In the genomic region with DNA sequence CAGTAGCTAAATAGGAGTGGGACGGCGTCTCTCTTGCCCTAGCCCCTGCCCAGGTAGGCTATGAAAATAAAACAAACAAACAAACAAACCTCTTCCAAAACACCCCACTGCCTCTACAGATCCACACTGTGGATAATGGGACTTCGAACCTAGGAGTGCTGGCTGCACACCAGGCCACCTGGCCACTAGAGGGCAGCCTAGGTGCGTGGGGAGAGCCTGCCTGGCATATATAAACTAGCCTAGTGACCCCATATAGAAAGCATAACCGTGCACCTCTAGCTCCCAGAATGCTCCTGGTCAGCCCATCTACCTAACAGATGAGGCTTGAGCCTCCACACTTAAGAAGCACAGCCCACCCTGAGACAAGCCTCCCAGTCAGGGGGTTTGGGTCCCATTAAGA, we compare ENCODE assay signal across 9 mouse cellular contexts. TPM values are rescaled to one million over a fixed set of nuclear protein-coding genes. Genes with fewer than 3 reads are reported as not detected.
DNase-seq lines count a peak whose midpoint lies in the region; ATAC-seq and TF ChIP-seq lines count a peak whose summit lies in the region.
"Had no signal": no experiment of that assay in that cellular context is flagged by ENCODE, and none has a peak within 500 bp of the region (broad histone marks: within the 10 kb centered on the region; RNA-seq: fewer than 3 reads in every experiment).

No protein-coding gene starts in this region.

- H3K9me3 ChIP-seq in embryonic facial prominence, embryonic 11.5 days (replicated peaks; ENCODE audit: control insufficient read depth, low read length), result no peaks in the 10 kb centered on the region
- H3K9me3 ChIP-seq in heart, embryonic 13.5 days, result no peaks in the 10 kb centered on the region
- no peaks in the 10 kb centered on the region for H3K9me3 ChIP-seq in kidney, embryonic 15.5 days (replicated peaks)

- H3K79me2 ChIP-seq in C2C12 (ENCODE audit: control insufficient read depth, insufficient read depth), result no peaks in the 10 kb centered on the region

- H3K79me3 ChIP-seq in C2C12 (ENCODE audit: low read depth), result no peaks in the 10 kb centered on the region

- DNase-seq in adrenal gland, adult 2 months, result peak; percentile 65
- peak; percentile 72 for DNase-seq in embryonic facial prominence, embryonic 11.5 days (ENCODE audit: low spot score)
- DNase-seq in lung, postnatal 14 days, result peak; percentile 82
- DNase-seq in skeletal muscle tissue, adult 2 months (ENCODE audit: low read depth, low spot score), result peak; percentile 49
- DNase-seq in yolk sac, embryonic 10.5 days (ENCODE audit: low spot score), result peak; percentile 53

- H3K27ac ChIP-seq in embryonic facial prominence, embryonic 11.5 days (replicated peaks; ENCODE audit: low read depth, low read length), result peak overlapping the region; percentile 56
- peak overlapping the region; percentile 94 for H3K27ac ChIP-seq in heart, embryonic 13.5 days (replicated peaks)
- peak overlapping the region; percentile 80 for H3K27ac ChIP-seq in kidney, embryonic 15.5 days

- no peak overlapping the region for H3K4me2 ChIP-seq in embryonic facial prominence, embryonic 11.5 days (ENCODE audit: low read depth, low read length)
- H3K4me2 ChIP-seq in heart, embryonic 13.5 days, result no peak overlapping the region
- no peak overlapping the region for H3K4me2 ChIP-seq in kidney, embryonic 15.5 days

- peak; percentile 85 for TF ChIP-seq CTCF in C2C12 (IDR thresholded peaks at IDR 0.05; ENCODE audit: control insufficient read depth, insufficient read depth, insufficient read length)

- no peak overlapping the region for H3K4me3 ChIP-seq in C2C12 (ENCODE audit: insufficient read depth, poor library complexity, severe bottlenecking)
- H3K4me3 ChIP-seq in embryonic facial prominence, embryonic 11.5 days (ENCODE audit: low read depth, low read length), result no peak overlapping the region
- no peak overlapping the region for H3K4me3 ChIP-seq in heart, embryonic 13.5 days
- no peak overlapping the region for H3K4me3 ChIP-seq in kidney, embryonic 15.5 days (replicated peaks)

- ATAC-seq in embryonic facial prominence, embryonic 11.5 days (replicated peaks; ENCODE audit: insufficient number of reproducible peaks, low FRiP score, low TSS enrichment, low read depth), result 0 out of 2 replicates have a peak, but pooled peaks have one; percentile 21
- ATAC-seq in heart, embryonic 13.5 days (ENCODE audit: extremely low read depth, insufficient number of reproducible peaks, low FRiP score, low TSS enrichment), result peak; percentile 14; the same call in 1 of the 2 replicates
- 0 out of 2 replicates have a peak, but pooled peaks have one; percentile 19 for ATAC-seq in kidney, embryonic 15.5 days (replicated peaks; ENCODE audit: low FRiP score)

- H3K36me3 ChIP-seq in C2C12 (ENCODE audit: control insufficient read depth, insufficient read depth), result no peaks in the 10 kb centered on the region
- no peaks in the 10 kb centered on the region for H3K36me3 ChIP-seq in embryonic facial prominence, embryonic 11.5 days (replicated peaks; ENCODE audit: control insufficient read depth, insufficient read depth, low read depth, low read length)
- no peaks in the 10 kb centered on the region for H3K36me3 ChIP-seq in heart, embryonic 13.5 days
- no peaks in the 10 kb centered on the region for H3K36me3 ChIP-seq in kidney, embryonic 15.5 days

- no peak overlapping the region for H3K9ac ChIP-seq in embryonic facial prominence, embryonic 11.5 days (replicated peaks; ENCODE audit: low read length)
- H3K9ac ChIP-seq in heart, embryonic 13.5 days, result peak overlapping the region; percentile 71
- 0 out of 2 replicates have a peak overlapping the region, but pooled peaks have one; percentile 14 for H3K9ac ChIP-seq in kidney, embryonic 15.5 days

- peaks cover 6% of the 10 kb centered on the region for H3K27me3 ChIP-seq in C2C12 (ENCODE audit: control insufficient read depth, insufficient read depth, insufficient read length)
- H3K27me3 ChIP-seq in embryonic facial prominence, embryonic 11.5 days (ENCODE audit: control insufficient read depth, insufficient read depth, low read length), result no peaks in the 10 kb centered on the region
- no peaks in the 10 kb centered on the region for H3K27me3 ChIP-seq in heart, embryonic 13.5 days (replicated peaks)
- no peaks in the 10 kb centered on the region for H3K27me3 ChIP-seq in kidney, embryonic 15.5 days

- 47% methylated on average over 5 of the region's 5 CpGs for WGBS in embryonic facial prominence, embryonic 11.5 days
- WGBS in heart, embryonic 13.5 days, result 40% methylated on average over 5 of the region's 5 CpGs
- WGBS in kidney, embryonic 15.5 days, result 42% methylated on average over 5 of the region's 5 CpGs

- H3ac ChIP-seq in C2C12 (ENCODE audit: control insufficient read depth, insufficient read length, low read depth), result no peak overlapping the region

- H3K4me1 ChIP-seq in embryonic facial prominence, embryonic 11.5 days (ENCODE audit: control insufficient read depth, insufficient read depth, low read length), result no peaks in the 10 kb centered on the region
- peaks cover 42% of the 10 kb centered on the region for H3K4me1 ChIP-seq in heart, embryonic 13.5 days
- peaks cover 27% of the 10 kb centered on the region for H3K4me1 ChIP-seq in kidney, embryonic 15.5 days

TF ChIP-seq in C2C12, 6 proteins besides CTCF, POLR2A, EP300 and RAD21:
- no peak for TF ChIP-seq FOSL1 (IDR thresholded peaks at IDR 0.05; ENCODE audit: insufficient read depth, low read length, poor library complexity, severe bottlenecking)
- TF ChIP-seq MYOD1 (IDR thresholded peaks at IDR 0.05; ENCODE audit: control insufficient read depth, insufficient read length, low read depth), result no peak
- no peak for TF ChIP-seq MYOG (IDR thresholded peaks at IDR 0.05; ENCODE audit: control insufficient read depth, extremely low read depth, insufficient read length)
- TF ChIP-seq CEBPB (IDR thresholded peaks at IDR 0.05; ENCODE audit: low read depth), result no peak
- TF ChIP-seq MAX (IDR thresholded peaks at IDR 0.05), result no peak
- TF ChIP-seq USF1 (IDR thresholded peaks at IDR 0.05; ENCODE audit: low read depth), result no peak
TF ChIP-seq in C2C12: peak in this region for 0.

RNA-seq across cellular contexts. Expression of gene Noxa1, which starts 32.3 kb away (rescaled TPM):
- not detected for polyA plus RNA-seq in C2C12 (2012; fragmentation: generic; extraction: Trizol)
- total RNA-seq in adrenal gland, adult 2 months (2021), result not detected
- polyA plus RNA-seq in adrenal gland, adult 2 months (2012; rRNA removed), result not detected in 2 replicates
- polyA plus RNA-seq in embryonic facial prominence, embryonic 11.5 days (2014; fragmentation: Nextera tagmentation; extraction: Ambion mirVana), result 0.13 TPM in 1 of 2 replicates, not detected in the other
- 0.09 TPM in 1 of 2 replicates, not detected in the other for polyA plus RNA-seq in heart, embryonic 13.5 days (2015; fragmentation: Nextera tagmentation; extraction: Ambion mirVana)
- 0.77 and 1.1 TPM in 2 replicates for polyA plus RNA-seq in kidney, embryonic 15.5 days (2015; fragmentation: Nextera tagmentation; extraction: Ambion mirVana)
- polyA plus RNA-seq: frontal cortex, adult 2 months had no signal

RNA-seq across cellular contexts. Expression of gene Entpd8, which starts 47.1 kb away (rescaled TPM):
- not detected for polyA plus RNA-seq in C2C12 (2012; fragmentation: generic; extraction: Trizol)
- total RNA-seq in adrenal gland, adult 2 months (2021), result under 1 TPM in 1 of 2 experiments, not detected in 1; 0.40 TPM
- polyA plus RNA-seq in adrenal gland, adult 2 months (2012; rRNA removed), result 0.08 and 0.11 TPM in 2 replicates
- polyA plus RNA-seq in embryonic facial prominence, embryonic 11.5 days (2014; fragmentation: Nextera tagmentation; extraction: Ambion mirVana), result not detected in 2 replicates
- not detected in 2 replicates for polyA plus RNA-seq in heart, embryonic 13.5 days (2015; fragmentation: Nextera tagmentation; extraction: Ambion mirVana)
- polyA plus RNA-seq in kidney, embryonic 15.5 days (2015; fragmentation: Nextera tagmentation; extraction: Ambion mirVana), result 5.0 and 5.3 TPM in 2 replicates

RNA-seq across cellular contexts. Expression of gene Nrarp, which starts 53.4 kb away (rescaled TPM):
- polyA plus RNA-seq in C2C12 (2012; fragmentation: generic; extraction: Trizol), result 0.56 TPM
- total RNA-seq in adrenal gland, adult 2 months (2021), result 1 to 10 TPM; 1.9 to 3.6 TPM
- polyA plus RNA-seq in adrenal gland, adult 2 months (2012; rRNA removed), result 12.0 and 19.0 TPM in 2 replicates
- 16.8 and 17.0 TPM in 2 replicates for polyA plus RNA-seq in embryonic facial prominence, embryonic 11.5 days (2014; fragmentation: Nextera tagmentation; extraction: Ambion mirVana)
- polyA plus RNA-seq in heart, embryonic 13.5 days (2015; fragmentation: Nextera tagmentation; extraction: Ambion mirVana), result 7.7 and 8.2 TPM in 2 replicates
- polyA plus RNA-seq in kidney, embryonic 15.5 days (2015; fragmentation: Nextera tagmentation; extraction: Ambion mirVana), result 21.8 and 23.7 TPM in 2 replicates
